Comparison of ENCODE assay signal across 8 mouse cellular contexts in genomic region chr14:101460768-101461167, GRCm38 (mm10).
DNase-seq lines count a peak whose midpoint lies in the region; ATAC-seq and TF ChIP-seq lines count a peak whose summit lies in the region.

No protein-coding gene starts in this region.

- H3K4me2 ChIP-seq in limb, embryonic 11.5 days (ENCODE audit: low read depth, severe bottlenecking): no peak overlapping the region

- no peaks in the 10 kb centered on the region for H3K27me3 ChIP-seq in cerebellum, adult 2 months (ENCODE audit: control insufficient read depth, insufficient read depth, low read length)
- no peaks in the 10 kb centered on the region for H3K27me3 ChIP-seq in limb, embryonic 11.5 days (ENCODE audit: control insufficient read depth, insufficient read depth, low read length)

- 9% methylated on average over 6 of the region's 6 CpGs for WGBS in cerebellum, adult 2 months
- 27% methylated on average over 6 of the region's 6 CpGs for WGBS in limb, embryonic 11.5 days

- no peak for TF ChIP-seq POLR2A in cerebellum, adult 2 months (IDR thresholded peaks at IDR 0.05; ENCODE audit: borderline replicate concordance, insufficient read depth, low read length)

- no peak overlapping the region for H3K4me3 ChIP-seq in cerebellum, adult 2 months (replicated peaks; ENCODE audit: insufficient read depth, low read depth, low read length)
- no peak overlapping the region for H3K4me3 ChIP-seq in limb, embryonic 11.5 days (ENCODE audit: low read depth, low read length)

- no peaks in the 10 kb centered on the region for H3K9me3 ChIP-seq in limb, embryonic 11.5 days (ENCODE audit: control insufficient read depth, low read length)

- no peak for ATAC-seq in limb, embryonic 11.5 days (ENCODE audit: insufficient number of reproducible peaks, low FRiP score, low TSS enrichment, low read depth)

- DNase-seq in B cell, adult 2 months: peak; percentile 16 to 21
- peak; percentile 8 for DNase-seq in MEL-GATA-1-ER (ENCODE audit: extremely low read depth, low read depth)
- peak; percentile 60 to 64 for DNase-seq in cerebellum, adult 2 months
- DNase-seq in frontal cortex, postnatal 36 days (ENCODE audit: low spot score in 2 of 2): peak; percentile 43 to 60
- DNase-seq in kidney, adult 9 months: peak; percentile 61
- peak; percentile 74 for DNase-seq in limb, embryonic 11.5 days (ENCODE audit: low spot score)
- DNase-seq in retina, postnatal 1 day: peak; percentile 63
- no peak for DNase-seq in spleen, postnatal 36 days (ENCODE audit: low spot score in 2 of 2)

- no peak overlapping the region for H3K27ac ChIP-seq in cerebellum, adult 2 months (ENCODE audit: insufficient read depth, low read length)
- H3K27ac ChIP-seq in limb, embryonic 11.5 days (replicated peaks; ENCODE audit: low read depth, low read length): no peak overlapping the region

- no peak overlapping the region for H3K9ac ChIP-seq in limb, embryonic 11.5 days (ENCODE audit: low read length)

- peak; percentile 64; the same call in 1 of the 2 replicates for TF ChIP-seq CTCF in cerebellum, adult 2 months (IDR thresholded peaks at IDR 0.05; ENCODE audit: borderline replicate concordance, insufficient read depth, low read depth, low read length)

- no peaks in the 10 kb centered on the region for H3K4me1 ChIP-seq in cerebellum, adult 2 months (ENCODE audit: control insufficient read depth, insufficient read depth, low read length)
- no peaks in the 10 kb centered on the region for H3K4me1 ChIP-seq in limb, embryonic 11.5 days (ENCODE audit: control insufficient read depth, insufficient read depth, low read length)

- no peaks in the 10 kb centered on the region for H3K36me3 ChIP-seq in limb, embryonic 11.5 days (ENCODE audit: control insufficient read depth, insufficient read depth, low read length)

Comparison
In these comparisons a context has a peak if more than half of its experiments do, and no peak if none do; other contexts are left out.
1. DNase-seq: peak in B cell, adult 2 months (2 of 2), MEL-GATA-1-ER (single experiment), cerebellum, adult 2 months (2 of 2), frontal cortex, postnatal 36 days (2 of 2), kidney, adult 9 months (single experiment), limb, embryonic 11.5 days (single experiment) and retina, postnatal 1 day (single experiment); none in spleen, postnatal 36 days (0 of 2).